Mouse (Mus musculus): ENCODE measurements around the gene Rnf13.

- TF ChIP-seq CTCF (IDR thresholded peaks at IDR 0.05; ENCODE audit: low read depth), result no peak
- TF ChIP-seq EP300 (IDR thresholded peaks at IDR 0.05; ENCODE audit: low read depth), result no peak
Measured at GRCm38 (mm10) chr3:57846662-57846911, 110.7 kb downstream of the Rnf13 start.

All from heart, postnatal 0 days (tissue).